Mouse (Mus musculus): ENCODE measurements at regions not wholly inside any gene's neighbourhood (a gene's known extent, or its start where the extent isn't known, plus 50 kb on each side); places are given as distances from the start of the nearest gene placed in this dataset.

DNA sequence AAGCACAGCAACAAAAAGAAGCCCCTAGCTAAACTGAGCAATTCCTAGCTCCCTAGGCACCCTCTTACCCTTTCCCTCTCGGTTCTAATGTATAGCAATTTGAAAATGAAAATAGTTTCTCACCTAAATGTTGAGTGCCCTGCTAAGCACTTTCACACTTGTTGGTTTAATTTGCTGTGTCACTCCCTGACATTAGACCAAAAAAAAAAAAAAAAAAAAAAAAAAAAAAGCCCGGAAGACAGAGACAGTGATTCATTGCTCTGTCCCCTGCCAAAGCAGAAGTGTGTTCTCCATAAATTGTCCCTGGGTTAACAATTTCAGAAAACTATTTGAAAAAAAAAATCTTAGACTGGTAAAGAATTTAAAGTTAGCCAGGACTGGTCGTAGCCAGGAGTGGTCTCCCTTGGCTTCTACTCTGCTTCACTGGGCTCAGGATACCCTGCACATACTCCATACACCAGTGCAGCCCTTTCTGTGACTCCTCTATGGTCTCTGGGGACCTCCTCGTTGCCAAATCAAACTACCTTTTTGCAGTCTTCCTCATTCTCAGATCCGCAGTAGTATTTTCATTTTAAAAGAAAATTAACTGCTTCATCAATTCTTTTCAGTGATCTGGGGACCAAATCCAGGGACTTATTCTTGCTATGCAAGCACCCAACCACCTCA lies 148.0 kb upstream of the Bcl6 start:
- DNase-seq (ENCODE audit: low spot score in 2 of 2): no peak
- no peak overlapping the region for H3K27ac ChIP-seq
- no peak for TF ChIP-seq CTCF (conservative IDR thresholded peaks at IDR 0.05)
- H3K4me3 ChIP-seq: no peak overlapping the region

GRCm38 (mm10) chr16:24135841-24136240 lies 147.2 kb upstream of the Bcl6 start:
- TF ChIP-seq CTCF (conservative IDR thresholded peaks at IDR 0.05): no peak
- no peak for DNase-seq (ENCODE audit: low spot score in 2 of 2)
- no peak overlapping the region for H3K4me3 ChIP-seq
- no peak overlapping the region for H3K27ac ChIP-seq

DNA sequence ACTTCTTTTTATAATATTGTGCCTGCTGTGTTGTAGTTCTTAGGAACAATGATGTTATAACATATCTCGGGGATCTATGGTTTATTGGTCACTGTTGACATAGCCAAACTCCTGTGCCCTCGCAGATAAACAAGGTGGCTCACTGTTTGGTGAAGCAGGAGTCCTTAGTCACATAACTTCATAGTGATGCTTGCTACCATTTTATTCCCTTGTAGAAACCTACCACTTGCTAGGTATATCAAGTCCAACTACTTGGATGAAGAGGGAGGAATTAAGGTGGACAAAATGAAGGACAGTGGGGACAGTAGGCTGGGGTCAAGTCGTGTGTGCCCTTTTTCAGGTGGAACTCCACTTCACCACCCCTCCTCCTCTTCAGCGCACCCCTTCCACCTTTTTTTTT lies 146.7 kb upstream of the Bcl6 start:
- TF ChIP-seq CTCF (conservative IDR thresholded peaks at IDR 0.05): no peak
- Histone ChIP-seq H3K4me3 (no peak overlapping the region), H3K27ac (no peak overlapping the region)
- DNase-seq (ENCODE audit: low spot score in 2 of 2): no peak

- Histone ChIP-seq H3K4me3 (no peak overlapping the region), H3K27ac (no peak overlapping the region)
- no peak for TF ChIP-seq CTCF (conservative IDR thresholded peaks at IDR 0.05)
- DNase-seq (ENCODE audit: low spot score in 2 of 2): no peak
These were observed 145.9 kb upstream of the Bcl6 start for GRCm38 (mm10) chr16:24134486-24135050.

DNA sequence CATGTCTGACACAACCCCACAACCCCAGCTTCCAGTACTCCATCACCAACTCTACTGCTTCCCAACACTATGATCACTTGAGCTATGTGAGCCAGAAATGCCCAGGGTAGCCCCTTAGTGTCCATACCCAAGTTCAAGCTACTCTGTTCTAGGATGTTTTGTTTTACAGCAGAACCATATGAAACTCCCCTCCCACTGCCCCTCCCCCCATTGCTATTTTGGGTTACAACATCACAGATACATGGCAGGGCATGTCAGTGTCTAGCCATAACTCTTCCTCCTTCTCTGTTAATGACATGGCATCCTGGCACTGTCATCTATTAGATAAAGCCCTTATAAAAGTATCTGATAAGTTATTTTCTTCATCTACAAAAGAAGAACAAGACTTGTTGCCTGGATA lies 142.0 kb upstream of the Bcl6 start:
- TF ChIP-seq CTCF (conservative IDR thresholded peaks at IDR 0.05): no peak
- no peak for DNase-seq (ENCODE audit: low spot score in 2 of 2)
- H3K4me3 ChIP-seq: no peak overlapping the region
- no peak overlapping the region for H3K27ac ChIP-seq

DNA sequence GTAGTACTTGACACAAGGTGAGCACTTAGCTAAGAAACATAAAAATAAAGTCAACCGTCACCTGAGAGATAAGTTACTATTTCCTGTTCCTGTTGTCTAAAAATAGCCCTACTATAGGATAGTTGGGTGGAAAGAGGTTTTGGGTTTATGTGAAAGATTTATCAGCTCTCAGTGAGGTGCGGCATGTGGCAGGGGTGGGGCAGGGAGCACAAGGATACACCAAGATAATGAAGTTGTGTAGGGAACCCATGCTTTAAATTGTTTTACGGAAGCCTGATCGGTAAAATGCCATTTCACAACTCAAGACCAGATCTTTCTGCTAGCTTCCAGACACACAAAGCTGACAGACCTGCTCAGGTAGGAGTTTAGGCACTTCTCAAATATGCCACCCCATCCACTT lies 141.0 kb upstream of the Bcl6 start:
- no peak for DNase-seq (ENCODE audit: low spot score in 2 of 2)
- no peak overlapping the region for H3K27ac ChIP-seq
- H3K4me3 ChIP-seq: no peak overlapping the region
- no peak for TF ChIP-seq CTCF (conservative IDR thresholded peaks at IDR 0.05)

- no peak for TF ChIP-seq CTCF (conservative IDR thresholded peaks at IDR 0.05)
- H3K4me3 ChIP-seq: no peak overlapping the region
- DNase-seq (ENCODE audit: low spot score in 2 of 2): no peak
- H3K27ac ChIP-seq: no peak overlapping the region
These were observed 139.9 kb upstream of the Bcl6 start for GRCm38 (mm10) chr16:24128566-24128965.

GRCm38 (mm10) chr16:24124766-24125165 lies 136.1 kb upstream of the Bcl6 start:
- TF ChIP-seq CTCF (conservative IDR thresholded peaks at IDR 0.05): no peak
- Histone ChIP-seq H3K4me3 (no peak overlapping the region), H3K27ac (no peak overlapping the region)
- no peak for DNase-seq (ENCODE audit: low spot score in 2 of 2)

DNA sequence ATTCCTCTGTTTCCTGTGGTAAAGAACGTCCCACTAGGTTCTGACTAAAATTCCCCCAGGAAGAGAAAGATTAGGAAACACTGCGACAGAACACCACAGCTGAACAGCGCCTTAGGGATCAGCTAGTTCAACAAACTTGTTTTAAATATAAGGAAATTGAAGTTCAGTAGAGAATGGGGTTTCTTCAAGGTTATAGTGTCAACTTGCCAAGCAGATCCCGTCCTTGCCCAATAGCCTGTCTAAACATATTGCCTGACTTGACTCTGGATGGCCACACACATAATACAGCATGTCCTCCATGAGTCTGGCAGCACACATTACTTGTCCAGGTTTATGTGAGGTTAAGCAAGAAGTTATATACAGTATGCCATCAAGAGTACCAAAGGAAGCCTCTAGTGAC lies 135.4 kb upstream of the Bcl6 start:
- Histone ChIP-seq H3K27ac (no peak overlapping the region), H3K4me3 (no peak overlapping the region)
- TF ChIP-seq CTCF (conservative IDR thresholded peaks at IDR 0.05): no peak
- DNase-seq (ENCODE audit: low spot score in 2 of 2): no peak

DNA sequence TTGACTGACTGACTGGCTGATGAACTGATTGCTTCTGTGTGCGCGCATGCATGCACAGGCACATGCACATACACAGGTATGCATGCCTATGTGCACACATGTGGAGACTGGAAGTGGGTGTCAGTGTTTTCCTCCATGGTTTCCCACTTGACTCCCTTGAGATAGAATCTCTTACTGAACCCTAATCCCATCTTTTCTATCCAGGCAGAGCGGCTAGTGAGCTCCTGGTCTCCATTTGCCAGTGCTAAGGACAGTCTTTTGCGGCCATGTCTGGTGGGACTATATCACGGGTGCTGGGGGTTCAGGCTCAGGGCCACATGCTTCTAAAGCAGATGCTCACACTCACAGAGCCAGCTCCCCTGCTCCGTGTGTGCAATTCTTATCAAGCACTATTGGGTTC lies 133.0 kb upstream of the Bcl6 start:
- no peak for TF ChIP-seq CTCF (conservative IDR thresholded peaks at IDR 0.05)
- H3K27ac ChIP-seq: no peak overlapping the region
- no peak overlapping the region for H3K4me3 ChIP-seq
- DNase-seq (ENCODE audit: low spot score in 2 of 2): no peak

GRCm38 (mm10) chr16:24120836-24121235 lies 132.2 kb upstream of the Bcl6 start:
- TF ChIP-seq CTCF (conservative IDR thresholded peaks at IDR 0.05): no peak
- no peak overlapping the region for H3K4me3 ChIP-seq
- no peak overlapping the region for H3K27ac ChIP-seq
- no peak for DNase-seq (ENCODE audit: low spot score in 2 of 2)

DNA sequence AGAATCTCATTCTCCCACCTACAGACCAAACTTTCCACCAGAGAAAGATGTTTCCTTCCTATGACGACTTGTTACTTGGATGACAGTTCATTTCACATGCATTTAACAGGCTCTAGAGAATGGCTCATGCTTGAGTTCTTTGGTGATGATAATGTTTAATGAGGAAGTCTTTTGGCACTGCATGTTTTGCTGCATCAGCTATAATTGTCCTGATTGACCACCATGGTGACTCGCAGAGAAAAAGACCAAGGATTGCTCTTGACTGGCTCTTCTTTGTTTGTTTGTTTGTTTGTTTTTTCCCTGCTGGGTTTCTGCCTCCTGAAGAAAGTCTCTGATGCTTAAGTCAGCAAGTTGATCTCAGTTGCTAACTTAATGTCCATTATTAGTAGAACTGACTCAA lies 129.8 kb upstream of the Bcl6 start:
- no peak for TF ChIP-seq CTCF (conservative IDR thresholded peaks at IDR 0.05)
- Histone ChIP-seq H3K4me3 (no peak overlapping the region), H3K27ac (no peak overlapping the region)
- DNase-seq (ENCODE audit: low spot score in 2 of 2): no peak

DNA sequence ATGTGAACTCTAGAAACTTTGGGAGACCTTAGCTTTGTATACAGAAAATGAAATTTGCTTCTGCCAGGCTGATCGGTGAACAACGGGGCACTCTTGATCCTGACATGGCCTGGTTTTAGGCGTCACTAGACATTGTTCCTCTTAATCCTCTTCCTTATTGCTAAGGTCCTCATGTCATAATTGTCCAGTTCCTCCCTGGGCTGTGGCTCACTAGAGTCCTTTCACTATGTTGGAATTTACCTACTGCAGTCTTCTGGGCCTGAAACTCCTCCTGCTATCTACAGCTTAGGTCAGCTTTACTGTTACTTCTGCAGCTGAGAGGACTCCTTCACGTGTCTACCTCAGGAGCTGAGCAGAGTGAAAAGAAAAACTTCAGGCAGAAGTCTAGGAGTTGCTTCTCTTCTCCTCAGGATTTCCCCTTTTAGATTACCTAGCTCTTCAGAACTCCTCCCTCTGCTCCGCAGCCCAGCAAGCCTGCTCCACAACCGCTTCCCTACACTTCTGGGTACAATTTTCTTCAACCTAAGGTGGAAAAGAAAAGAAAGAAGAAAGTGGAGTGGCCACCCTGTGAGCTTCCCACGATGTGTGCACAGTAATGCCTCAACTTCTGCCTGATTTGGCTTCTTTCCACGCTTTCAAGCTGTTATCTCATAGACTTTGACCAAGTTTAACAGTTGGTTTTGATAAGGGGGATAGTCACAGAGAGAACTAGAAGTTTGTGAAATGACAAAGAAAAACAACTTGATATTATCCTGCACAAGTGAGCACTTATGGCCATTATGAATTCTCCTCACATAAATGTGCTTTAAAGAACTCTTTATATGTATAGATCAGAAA lies 114.4 kb upstream of the Bcl6 start:
- no peak overlapping the region for H3K4me3 ChIP-seq
- no peak overlapping the region for H3K27ac ChIP-seq
- DNase-seq (ENCODE audit: low spot score in 2 of 2): peak in 1 of 2 experiments; percentile 22
- TF ChIP-seq CTCF (conservative IDR thresholded peaks at IDR 0.05): no peak

- no peak for TF ChIP-seq CTCF (conservative IDR thresholded peaks at IDR 0.05)
- Histone ChIP-seq H3K27ac (no peak overlapping the region), H3K4me3 (no peak overlapping the region)
- no peak for DNase-seq (ENCODE audit: low spot score in 2 of 2)
These were observed 108.9 kb upstream of the Bcl6 start for GRCm38 (mm10) chr16:24097596-24097995.

All from layer of hippocampus, adult 2 months (tissue).